8 mouse cellular contexts compared by ENCODE assay signal in genomic region chr7:122133338-122133625, GRCm38 (mm10). TPM values are rescaled to one million over a fixed set of nuclear protein-coding genes. Genes with fewer than 3 reads are reported as not detected.
DNase-seq lines count a peak whose midpoint lies in the region; ATAC-seq and TF ChIP-seq lines count a peak whose summit lies in the region.

No protein-coding gene starts in this region.

- DNase-seq in heart, postnatal 14 days, result no peak
- DNase-seq in ovary, postnatal 14 days (ENCODE audit: low spot score), result no peak
- no peak for DNase-seq in adrenal gland, adult 8-10 months
- DNase-seq in frontal cortex, postnatal 10 days (ENCODE audit: low spot score in 2 of 2), result no peak

- peak overlapping the region; percentile 74 for H3K4me2 ChIP-seq in heart, embryonic 12.5 days
- H3K4me2 ChIP-seq in forebrain, embryonic 16.5 days (ENCODE audit: low read length), result peak overlapping the region; percentile 67
- H3K4me2 ChIP-seq in liver, embryonic 16.5 days (ENCODE audit: low read depth, low read length), result peak overlapping the region; percentile 76

- TF ChIP-seq CTCF in E14TG2a.4 (conservative IDR thresholded peaks at IDR 0.05; ENCODE audit: low read length), result no peak

- no peaks in the 10 kb centered on the region for H3K27me3 ChIP-seq in heart, embryonic 12.5 days (replicated peaks)
- H3K27me3 ChIP-seq in E14TG2a.4 (ENCODE audit: insufficient read depth, low read length), result no peaks in the 10 kb centered on the region
- H3K27me3 ChIP-seq in forebrain, embryonic 16.5 days (replicated peaks; ENCODE audit: control insufficient read depth, insufficient read depth, low read length), result no peaks in the 10 kb centered on the region
- H3K27me3 ChIP-seq in liver, embryonic 16.5 days (ENCODE audit: control insufficient read depth, insufficient read depth, low read depth, low read length), result no peaks in the 10 kb centered on the region

- WGBS in heart, embryonic 12.5 days, result 15% methylated on average over 8 of the region's 8 CpGs
- 19% methylated on average over 8 of the region's 8 CpGs for WGBS in forebrain, embryonic 16.5 days
- 10% methylated on average over 8 of the region's 8 CpGs for WGBS in liver, embryonic 16.5 days (ENCODE audit: insufficient replicate concordance)

- peak overlapping the region; percentile 90 for H3K9ac ChIP-seq in heart, embryonic 12.5 days
- H3K9ac ChIP-seq in forebrain, embryonic 16.5 days (replicated peaks; ENCODE audit: low read depth, low read length), result peak overlapping the region; percentile 59
- H3K9ac ChIP-seq in liver, embryonic 16.5 days (ENCODE audit: low read depth, low read length), result peak overlapping the region; percentile 96

- H3K9me3 ChIP-seq in heart, embryonic 12.5 days (replicated peaks), result no peaks in the 10 kb centered on the region
- H3K9me3 ChIP-seq in E14TG2a.4 (ENCODE audit: low read length), result no peaks in the 10 kb centered on the region
- H3K9me3 ChIP-seq in forebrain, embryonic 16.5 days (ENCODE audit: control insufficient read depth, low read length), result no peaks in the 10 kb centered on the region
- H3K9me3 ChIP-seq in liver, embryonic 16.5 days (replicated peaks; ENCODE audit: control insufficient read depth, low read length), result no peaks in the 10 kb centered on the region

- no peak; the same call in 1 of the 2 replicates for ATAC-seq in heart, embryonic 12.5 days (ENCODE audit: insufficient number of reproducible peaks, low FRiP score)
- ATAC-seq in forebrain, embryonic 16.5 days, result peak; percentile 52
- ATAC-seq in liver, embryonic 16.5 days (ENCODE audit: low read depth), result no peak

- intact Hi-C loops in heart, postnatal 14 days (cut with DNase I), result loop anchor here (2.0 kb wide), 1 partner anchor 26 kb away; the partner anchor contains the start of gene Plk1

- peak overlapping the region; percentile 74 for H3K27ac ChIP-seq in heart, embryonic 12.5 days (ENCODE audit: poor library complexity, severe bottlenecking)
- H3K27ac ChIP-seq in forebrain, embryonic 16.5 days (ENCODE audit: low read length), result no peak overlapping the region
- H3K27ac ChIP-seq in liver, embryonic 16.5 days (ENCODE audit: low read length), result peak overlapping the region; percentile 78

- peak overlapping the region; percentile 92 for H3K4me3 ChIP-seq in heart, embryonic 12.5 days
- H3K4me3 ChIP-seq in E14TG2a.4 (replicated peaks; ENCODE audit: low read length), result peak overlapping the region; percentile 97
- H3K4me3 ChIP-seq in forebrain, embryonic 16.5 days (replicated peaks; ENCODE audit: low read length), result peak overlapping the region; percentile 79
- peak overlapping the region; percentile 99 for H3K4me3 ChIP-seq in liver, embryonic 16.5 days (ENCODE audit: low read depth, low read length)

- peaks cover 6% of the 10 kb centered on the region for H3K4me1 ChIP-seq in heart, embryonic 12.5 days (replicated peaks)
- H3K4me1 ChIP-seq in E14TG2a.4 (replicated peaks; ENCODE audit: low read depth, low read length), result peaks cover 21% of the 10 kb centered on the region
- H3K4me1 ChIP-seq in forebrain, embryonic 16.5 days (replicated peaks; ENCODE audit: control insufficient read depth, insufficient read depth, low read length), result peaks cover 7% of the 10 kb centered on the region
- peaks cover 13% of the 10 kb centered on the region for H3K4me1 ChIP-seq in liver, embryonic 16.5 days (ENCODE audit: control insufficient read depth, low read depth, low read length)

- H3K36me3 ChIP-seq in heart, embryonic 12.5 days, result peaks cover 46% of the 10 kb centered on the region
- H3K36me3 ChIP-seq in E14TG2a.4 (ENCODE audit: insufficient read depth, low read length), result peaks cover 62% of the 10 kb centered on the region
- peaks cover 14% of the 10 kb centered on the region; the same call in 1 of the 2 replicates for H3K36me3 ChIP-seq in forebrain, embryonic 16.5 days (ENCODE audit: control insufficient read depth, insufficient read depth)
- H3K36me3 ChIP-seq in liver, embryonic 16.5 days (ENCODE audit: control insufficient read depth, insufficient read depth), result peaks cover 18% of the 10 kb centered on the region

RNA-seq across cellular contexts. Expression of gene Dctn5, which starts 0.4 kb away (rescaled TPM):
- 70.1 and 73.9 TPM in 2 replicates for polyA plus RNA-seq in heart, embryonic 12.5 days (2016; fragmentation: Nextera tagmentation; extraction: Ambion mirVana)
- total RNA-seq in heart, postnatal 14 days (2021), result 10 to 100 TPM; 30.3 to 32.3 TPM
- polyA plus RNA-seq in forebrain, embryonic 16.5 days (2015; fragmentation: Nextera tagmentation; extraction: Ambion mirVana), result 161 and 170 TPM in 2 replicates
- 44.8 and 45.5 TPM in 2 replicates for polyA plus RNA-seq in liver, embryonic 16.5 days (2015; fragmentation: Nextera tagmentation; extraction: Ambion mirVana)
- 10 to 100 TPM; 63.1 to 82.7 (median 76.1) TPM for total RNA-seq in adrenal gland, adult 8-10 months (2022)

RNA-seq across cellular contexts. Expression of gene Palb2, which starts 0.5 kb away (rescaled TPM):
- polyA plus RNA-seq in heart, embryonic 12.5 days (2016; fragmentation: Nextera tagmentation; extraction: Ambion mirVana), result 13.2 and 14.1 TPM in 2 replicates
- total RNA-seq in heart, postnatal 14 days (2021), result 1 to 10 TPM in 1 of 2 experiments, under 1 TPM in 1; 1.00 to 1.0 TPM
- 8.8 and 9.2 TPM in 2 replicates for polyA plus RNA-seq in forebrain, embryonic 16.5 days (2015; fragmentation: Nextera tagmentation; extraction: Ambion mirVana)
- 10.5 and 11.1 TPM in 2 replicates for polyA plus RNA-seq in liver, embryonic 16.5 days (2015; fragmentation: Nextera tagmentation; extraction: Ambion mirVana)
- total RNA-seq in adrenal gland, adult 8-10 months (2022), result 1 to 10 TPM; 1.5 to 2.5 (median 2.1) TPM

RNA-seq across cellular contexts. Expression of gene Plk1, which starts 26.0 kb away (rescaled TPM):
- polyA plus RNA-seq in heart, embryonic 12.5 days (2016; fragmentation: Nextera tagmentation; extraction: Ambion mirVana), result 103 and 112 TPM in 2 replicates
- total RNA-seq in heart, postnatal 14 days (2021), result 1 to 10 TPM; 4.1 to 5.9 TPM
- 46.2 and 54.4 TPM in 2 replicates for polyA plus RNA-seq in forebrain, embryonic 16.5 days (2015; fragmentation: Nextera tagmentation; extraction: Ambion mirVana)
- 92.9 and 99.1 TPM in 2 replicates for polyA plus RNA-seq in liver, embryonic 16.5 days (2015; fragmentation: Nextera tagmentation; extraction: Ambion mirVana)
- 1 to 10 TPM; 2.1 to 3.1 (median 2.6) TPM for total RNA-seq in adrenal gland, adult 8-10 months (2022)

RNA-seq across cellular contexts. Expression of gene Ndufab1, which starts 31.6 kb away (rescaled TPM):
- 1,263 and 1,284 TPM in 2 replicates for polyA plus RNA-seq in heart, embryonic 12.5 days (2016; fragmentation: Nextera tagmentation; extraction: Ambion mirVana)
- total RNA-seq in heart, postnatal 14 days (2021), result 1,000 to 10,000 TPM; 1,455 to 1,530 TPM
- polyA plus RNA-seq in forebrain, embryonic 16.5 days (2015; fragmentation: Nextera tagmentation; extraction: Ambion mirVana), result 530 and 550 TPM in 2 replicates
- 389 and 415 TPM in 2 replicates for polyA plus RNA-seq in liver, embryonic 16.5 days (2015; fragmentation: Nextera tagmentation; extraction: Ambion mirVana)
- 100 to 1,000 TPM; 279 to 424 (median 346) TPM for total RNA-seq in adrenal gland, adult 8-10 months (2022)

RNA-seq across cellular contexts. Expression of gene Ern2, which starts 52.7 kb away (rescaled TPM):
- not detected in 2 replicates for polyA plus RNA-seq in heart, embryonic 12.5 days (2016; fragmentation: Nextera tagmentation; extraction: Ambion mirVana)
- total RNA-seq in heart, postnatal 14 days (2021), result not detected
- polyA plus RNA-seq in forebrain, embryonic 16.5 days (2015; fragmentation: Nextera tagmentation; extraction: Ambion mirVana), result 0.37 and 1.7 TPM in 2 replicates
- polyA plus RNA-seq in liver, embryonic 16.5 days (2015; fragmentation: Nextera tagmentation; extraction: Ambion mirVana), result not detected in 2 replicates
- under 1 TPM; 0.15 to 0.43 (median 0.35) TPM for total RNA-seq in adrenal gland, adult 8-10 months (2022)
